ENCODE assay signal across 16 mouse cellular contexts in genomic region chr1:184478006-184478405, GRCm38 (mm10).
DNase-seq lines count a peak whose midpoint lies in the region; ATAC-seq and TF ChIP-seq lines count a peak whose summit lies in the region.
"Had no signal": no experiment of that assay in that cellular context is flagged by ENCODE, and none has a peak within 500 bp of the region (broad histone marks: within the 10 kb centered on the region; RNA-seq: fewer than 3 reads in every experiment).

No protein-coding gene starts in this region.

- no peak overlapping the region for H3K4me2 ChIP-seq in intestine, embryonic 15.5 days (replicated peaks)
- no peak overlapping the region for H3K4me2 ChIP-seq in intestine, postnatal 0 days (replicated peaks; ENCODE audit: low read depth)
- H3K4me2 ChIP-seq in hindbrain, embryonic 11.5 days (replicated peaks; ENCODE audit: low read depth, low read length), result no peak overlapping the region
- H3K4me2 ChIP-seq: embryonic facial prominence, embryonic 13.5 days; heart, embryonic 15.5 days; liver, embryonic 13.5 days; midbrain, embryonic 15.5 days had no signal

- WGBS in intestine, embryonic 15.5 days, result 80% methylated on average over 7 of the region's 7 CpGs
- 54% methylated on average over 7 of the region's 7 CpGs for WGBS in intestine, postnatal 0 days
- 13% methylated on average over 7 of the region's 7 CpGs for WGBS in bone marrow, adult 2 months
- 82% methylated on average over 7 of the region's 7 CpGs for WGBS in hindbrain, embryonic 11.5 days
- WGBS in forebrain, embryonic 10.5 days, result 90% methylated on average over 7 of the region's 7 CpGs

- H3K36me3 ChIP-seq in intestine, embryonic 15.5 days, result no peaks in the 10 kb centered on the region
- no peaks in the 10 kb centered on the region for H3K36me3 ChIP-seq in intestine, postnatal 0 days (ENCODE audit: control insufficient read depth, insufficient read depth)
- H3K36me3 ChIP-seq in hindbrain, embryonic 11.5 days (ENCODE audit: control insufficient read depth, insufficient read depth, low read length), result no peaks in the 10 kb centered on the region
- H3K36me3 ChIP-seq in forebrain, embryonic 10.5 days (replicated peaks), result no peaks in the 10 kb centered on the region
- H3K36me3 ChIP-seq: embryonic facial prominence, embryonic 13.5 days; heart, embryonic 15.5 days; liver, embryonic 13.5 days; midbrain, embryonic 15.5 days had no signal

- TF ChIP-seq POLR2A in bone marrow, adult 2 months (IDR thresholded peaks at IDR 0.05; ENCODE audit: borderline replicate concordance, control insufficient read depth, low read depth, low read length), result no peak

- ATAC-seq in intestine, embryonic 15.5 days, result peak; percentile 67
- no peak for ATAC-seq in intestine, postnatal 0 days
- ATAC-seq in hindbrain, embryonic 11.5 days (ENCODE audit: low FRiP score), result no peak
- ATAC-seq: activated CD4-positive, CD25-positive, alpha-beta regulatory T cell, adult 4 months; forebrain, embryonic 14.5 days; midbrain, embryonic 15.5 days had no signal

- no peak overlapping the region for H3K9ac ChIP-seq in intestine, embryonic 15.5 days
- no peak overlapping the region for H3K9ac ChIP-seq in intestine, postnatal 0 days (ENCODE audit: low read depth, low read length)
- H3K9ac ChIP-seq in hindbrain, embryonic 11.5 days (ENCODE audit: low read depth, low read length), result no peak overlapping the region
- H3K9ac ChIP-seq: embryonic facial prominence, embryonic 13.5 days; heart, embryonic 15.5 days; liver, embryonic 13.5 days; midbrain, embryonic 15.5 days had no signal

- no peak overlapping the region for H3K4me3 ChIP-seq in intestine, embryonic 15.5 days (replicated peaks)
- no peak overlapping the region for H3K4me3 ChIP-seq in intestine, postnatal 0 days (ENCODE audit: low read depth, low read length)
- no peak overlapping the region for H3K4me3 ChIP-seq in bone marrow, adult 2 months (replicated peaks; ENCODE audit: control insufficient read depth, low read depth, low read length)
- no peak overlapping the region for H3K4me3 ChIP-seq in hindbrain, embryonic 11.5 days (ENCODE audit: low read depth, low read length)
- no peak overlapping the region for H3K4me3 ChIP-seq in forebrain, embryonic 10.5 days
- H3K4me3 ChIP-seq: embryonic facial prominence, embryonic 13.5 days; heart, embryonic 15.5 days; liver, embryonic 13.5 days; midbrain, embryonic 15.5 days had no signal

- H3K27ac ChIP-seq in intestine, embryonic 15.5 days, result no peak overlapping the region
- H3K27ac ChIP-seq in intestine, postnatal 0 days (ENCODE audit: low read depth, low read length), result no peak overlapping the region
- H3K27ac ChIP-seq in bone marrow, adult 2 months (ENCODE audit: control insufficient read depth, insufficient read depth, low read depth, low read length, poor library complexity), result peak overlapping the region; percentile 16; the same call in 1 of the 2 replicates
- H3K27ac ChIP-seq in hindbrain, embryonic 11.5 days (ENCODE audit: low read depth, low read length), result no peak overlapping the region
- H3K27ac ChIP-seq in forebrain, embryonic 10.5 days, result no peak overlapping the region
- H3K27ac ChIP-seq: embryonic facial prominence, embryonic 13.5 days; heart, embryonic 15.5 days; liver, embryonic 13.5 days; midbrain, embryonic 15.5 days had no signal

- peak; percentile 53 to 69 for DNase-seq in lung, adult 18-20 months
- peak; percentile 50 to 53 for DNase-seq in monocyte, adult 2 months (ENCODE audit: low read depth in 1 of 2, low spot score in 2 of 2)
- DNase-seq in hindbrain, embryonic 11.5 days (ENCODE audit: low spot score), result no peak
- no peak for DNase-seq in forebrain, embryonic 10.5 days (ENCODE audit: extremely low spot score, low spot score)
- no peak for DNase-seq in right cerebral cortex, postnatal 36 days (ENCODE audit: low spot score in 2 of 2)
- DNase-seq: cerebellum, postnatal 10 days; liver, embryonic 13.5 days; thymus, postnatal 14 days had no signal

- no peaks in the 10 kb centered on the region for H3K27me3 ChIP-seq in intestine, embryonic 15.5 days (replicated peaks)
- no peaks in the 10 kb centered on the region for H3K27me3 ChIP-seq in intestine, postnatal 0 days (replicated peaks; ENCODE audit: control insufficient read depth, insufficient read depth, low read length)
- H3K27me3 ChIP-seq in hindbrain, embryonic 11.5 days (ENCODE audit: control insufficient read depth, insufficient read depth, low read length), result no peaks in the 10 kb centered on the region
- H3K27me3 ChIP-seq in forebrain, embryonic 10.5 days (ENCODE audit: poor library complexity, severe bottlenecking), result no peaks in the 10 kb centered on the region
- H3K27me3 ChIP-seq: embryonic facial prominence, embryonic 13.5 days; heart, embryonic 15.5 days; liver, embryonic 13.5 days; midbrain, embryonic 15.5 days had no signal

- no peaks in the 10 kb centered on the region for H3K4me1 ChIP-seq in intestine, embryonic 15.5 days (replicated peaks)
- no peaks in the 10 kb centered on the region for H3K4me1 ChIP-seq in intestine, postnatal 0 days (replicated peaks; ENCODE audit: control insufficient read depth, insufficient read depth, low read length)
- peaks cover 6% of the 10 kb centered on the region; the same call in 1 of the 2 replicates for H3K4me1 ChIP-seq in bone marrow, adult 2 months (ENCODE audit: control insufficient read depth, insufficient read depth, low read length)
- no peaks in the 10 kb centered on the region for H3K4me1 ChIP-seq in hindbrain, embryonic 11.5 days (replicated peaks; ENCODE audit: control insufficient read depth, insufficient read depth, low read length)
- no peaks in the 10 kb centered on the region for H3K4me1 ChIP-seq in forebrain, embryonic 10.5 days
- H3K4me1 ChIP-seq: embryonic facial prominence, embryonic 13.5 days; heart, embryonic 15.5 days; midbrain, embryonic 15.5 days had no signal

- no peak for TF ChIP-seq CTCF in intestine, postnatal 0 days (IDR thresholded peaks at IDR 0.05; ENCODE audit: low read depth)
- TF ChIP-seq CTCF in bone marrow, adult 2 months (IDR thresholded peaks at IDR 0.05; ENCODE audit: control insufficient read depth, insufficient read depth, low read length), result no peak

- no peaks in the 10 kb centered on the region for H3K9me3 ChIP-seq in intestine, embryonic 15.5 days
- no peaks in the 10 kb centered on the region for H3K9me3 ChIP-seq in intestine, postnatal 0 days (ENCODE audit: control insufficient read depth)
- H3K9me3 ChIP-seq in hindbrain, embryonic 11.5 days (ENCODE audit: control insufficient read depth, low read length), result no peaks in the 10 kb centered on the region
- H3K9me3 ChIP-seq in forebrain, embryonic 10.5 days, result no peaks in the 10 kb centered on the region
- H3K9me3 ChIP-seq: embryonic facial prominence, embryonic 13.5 days; heart, embryonic 15.5 days; liver, embryonic 13.5 days; midbrain, embryonic 15.5 days had no signal

Comparison
In these comparisons a context has a peak if more than half of its experiments do, and no peak if none do; other contexts are left out.
1. DNase-seq: peak in lung, adult 18-20 months (2 of 2) and monocyte, adult 2 months (2 of 2); none in hindbrain, embryonic 11.5 days (single experiment), forebrain, embryonic 10.5 days (single experiment) and right cerebral cortex, postnatal 36 days (0 of 2).